Mouse (Mus musculus) heart, embryonic 10.5 days (tissue): Measurements from ENCODE around the gene Snapc1. TPM values are rescaled to one million over a fixed set of nuclear protein-coding genes. Genes with fewer than 3 reads are reported as not detected.

ENCODE experiments used
- DNase-seq: peaks from one replicate; pipeline ENCODE4 v3.0.0-alpha.2; 2017; ENCODE audit warnings: low spot score
- H3K27ac ChIP-seq: fragments of 300-500 bp; sonication (generic); 2 replicates; pipeline ENCODE4 v1.5.1; 2016; ENCODE audit warnings: mild to moderate bottlenecking
- H3K27me3 ChIP-seq: fragments of 300-500 bp; sonication (generic); 2 replicates; pipeline ENCODE4 v1.6.1; 2016; ENCODE audit warnings: mild to moderate bottlenecking; ENCODE audit not compliant: poor library complexity, insufficient read depth, severe bottlenecking
- H3K36me3 ChIP-seq: fragments of 300-500 bp; sonication (generic); 2 replicates; pipeline ENCODE4 v1.6.1; 2016; ENCODE audit warnings: mild to moderate bottlenecking, moderate library complexity
- H3K4me1 ChIP-seq: fragments of 300-500 bp; sonication (generic); 2 replicates; pipeline ENCODE4 v1.6.1; 2016; ENCODE audit warnings: mild to moderate bottlenecking
- H3K4me3 ChIP-seq: fragments of 300-500 bp; sonication (generic); 2 replicates; pipeline ENCODE4 v1.5.1; 2016; ENCODE audit warnings: mild to moderate bottlenecking, moderate library complexity
- H3K9me3 ChIP-seq: fragments of 300-500 bp; sonication (generic); 2 replicates; pipeline ENCODE4 v1.6.1; 2016; ENCODE audit warnings: mild to moderate bottlenecking, moderate library complexity
- WGBS: fragments of 180-500 bp; shearing (Covaris S2); methylation state at CpG from one replicate; pipeline ENCODE4 v1.1.7; 2016; 5-methylcytosine and 5-hydroxymethylcytosine counted together
- polyA plus RNA-seq: library from polyadenylated mRNA; unstranded; fragments of >200 nt; fragmentation: Nextera tagmentation; extraction: Ambion mirVana; gene quantifications from 2 replicates; pipeline ENCODE4 v1.2.1, GENCODE M21; 2016

The Snapc1 gene
- polyA plus RNA-seq = 20.8 and 24.1 TPM in 2 replicates

- peak; percentile 98 for DNase-seq
- H3K27me3 ChIP-seq = no peaks in the 10 kb centered on the region
- peak within 1 kb of the TSS; percentile 95 for H3K4me3 ChIP-seq
- 1% methylated on average over 60 of the region's 60 CpGs for WGBS
- H3K4me1 ChIP-seq = peaks cover 7% of the 10 kb centered on the region
- peaks cover 24% of the 10 kb centered on the region for H3K36me3 ChIP-seq
- peak within 1 kb of the TSS; percentile 92 for H3K27ac ChIP-seq
- no peaks in the 10 kb centered on the region for H3K9me3 ChIP-seq
These were observed at the start of gene Snapc1 for GRCm38 (mm10) chr12:73964291-73965281. Gene Snapc1, plus strand, starts transcription at chr12:73964481.

GRCm38 (mm10) chr12:73918479-73918878 is 45.8 kb upstream of the Snapc1 start:
- DNase-seq = no peak
- Histone ChIP-seq H3K36me3 (no peaks in the 10 kb centered on the region), H3K9me3 (no peaks in the 10 kb centered on the region)

GRCm38 (mm10) chr12:73930266-73930665 is 34.0 kb upstream of the Snapc1 start:
- Histone ChIP-seq H3K27me3 (no peaks in the 10 kb centered on the region), H3K27ac (no peak overlapping the region), H3K9me3 (no peaks in the 10 kb centered on the region), H3K36me3 (peaks cover 87% of the 10 kb centered on the region), H3K4me3 (no peak overlapping the region), H3K4me1 (no peaks in the 10 kb centered on the region)
- DNase-seq = no peak
- WGBS = 62% methylated on average over 3 of the region's 3 CpGs

More at GRCm38 (mm10) chr12:73918479-73918878, 45.8 kb upstream of the Snapc1 start:
- H3K27me3 ChIP-seq = no peaks in the 10 kb centered on the region
- 0 out of 2 replicates have a peak, but pooled peaks cover 12% of the 10 kb centered on the region for H3K4me1 ChIP-seq
- no peak overlapping the region for H3K4me3 ChIP-seq
- H3K27ac ChIP-seq = no peak overlapping the region
- WGBS = 93% methylated on average over 5 of the region's 5 CpGs

- H3K9me3 ChIP-seq = no peaks in the 10 kb centered on the region
- H3K27ac ChIP-seq = no peak overlapping the region
- peaks cover 97% of the 10 kb centered on the region for H3K36me3 ChIP-seq
- DNase-seq = no peak
- WGBS = 66% methylated on average over 5 of the region's 5 CpGs
- H3K4me1 ChIP-seq = no peaks in the 10 kb centered on the region
- H3K4me3 ChIP-seq = no peak overlapping the region
- H3K27me3 ChIP-seq = no peaks in the 10 kb centered on the region
These were observed 33.0 kb upstream of the Snapc1 start for GRCm38 (mm10) chr12:73931274-73931673.

GRCm38 (mm10) chr12:73934528-73934927 is 29.8 kb upstream of the Snapc1 start:
- Histone ChIP-seq H3K4me3 (no peak overlapping the region), H3K27me3 (no peaks in the 10 kb centered on the region), H3K36me3 (peaks cover 94% of the 10 kb centered on the region), H3K9me3 (no peaks in the 10 kb centered on the region), H3K27ac (no peak overlapping the region), H3K4me1 (no peaks in the 10 kb centered on the region)
- WGBS = 74% methylated on average over 2 of the region's 2 CpGs
- no peak for DNase-seq

- Histone ChIP-seq H3K36me3 (peaks cover 94% of the 10 kb centered on the region), H3K4me3 (no peak within 1 kb of the TSS), H3K4me1 (no peaks in the 10 kb centered on the region), H3K9me3 (no peaks in the 10 kb centered on the region), H3K27me3 (no peaks in the 10 kb centered on the region), H3K27ac (no peak within 1 kb of the TSS)
- 94% methylated on average over 1 of the region's 1 CpGs for WGBS
- DNase-seq = no peak
These were observed 26.9 kb upstream of the Snapc1 start, which contains the start of gene Gm49321 for GRCm38 (mm10) chr12:73937353-73937752. Gene Gm49321, plus strand, starts transcription at chr12:73937653.

GRCm38 (mm10) chr12:73939542-73939941 is 24.7 kb upstream of the Snapc1 start:
- WGBS = 81% methylated on average over 6 of the region's 6 CpGs
- Histone ChIP-seq H3K36me3 (peaks cover 93% of the 10 kb centered on the region), H3K9me3 (no peaks in the 10 kb centered on the region), H3K4me1 (no peaks in the 10 kb centered on the region), H3K27me3 (no peaks in the 10 kb centered on the region), H3K4me3 (no peak overlapping the region), H3K27ac (no peak overlapping the region)
- DNase-seq = no peak

- WGBS = 73% methylated on average over 4 of the region's 4 CpGs
- H3K4me1 ChIP-seq = peaks cover 13% of the 10 kb centered on the region; the same call in 1 of the 2 replicates
- peak overlapping the region; percentile 89 for H3K27ac ChIP-seq
- H3K9me3 ChIP-seq = no peaks in the 10 kb centered on the region
- peaks cover 36% of the 10 kb centered on the region for H3K36me3 ChIP-seq
- DNase-seq = no peak
- H3K27me3 ChIP-seq = no peaks in the 10 kb centered on the region
- peak overlapping the region; percentile 61 for H3K4me3 ChIP-seq
These were observed 15.9 kb upstream of the Snapc1 start for GRCm38 (mm10) chr12:73948415-73948814.

- Histone ChIP-seq H3K4me3 (peak overlapping the region; percentile 61), H3K9me3 (no peaks in the 10 kb centered on the region), H3K4me1 (peaks cover 23% of the 10 kb centered on the region), H3K36me3 (peaks cover 25% of the 10 kb centered on the region), H3K27ac (peak overlapping the region; percentile 89), H3K27me3 (no peaks in the 10 kb centered on the region)
- WGBS = 6% methylated on average over 46 of the region's 46 CpGs
- DNase-seq = peak; percentile 81
These were observed 14.8 kb upstream of the Snapc1 start for GRCm38 (mm10) chr12:73949318-73950058.

GRCm38 (mm10) chr12:73952879-73953278 is 11.4 kb upstream of the Snapc1 start:
- WGBS = 8% methylated on average over 15 of the region's 15 CpGs
- DNase-seq = peak; percentile 85
- Histone ChIP-seq H3K27me3 (no peaks in the 10 kb centered on the region), H3K27ac (peak overlapping the region; percentile 81; the same call in 1 of the 2 replicates), H3K36me3 (peaks cover 5% of the 10 kb centered on the region; the same call in 1 of the 2 replicates), H3K9me3 (no peaks in the 10 kb centered on the region), H3K4me1 (peaks cover 33% of the 10 kb centered on the region), H3K4me3 (peak overlapping the region; percentile 57)

GRCm38 (mm10) chr12:73953420-73954186 is 10.7 kb upstream of the Snapc1 start:
- H3K27me3 ChIP-seq = no peaks in the 10 kb centered on the region
- peaks cover 33% of the 10 kb centered on the region for H3K4me1 ChIP-seq
- H3K36me3 ChIP-seq = 0 out of 2 replicates have a peak, but pooled peaks cover 2% of the 10 kb centered on the region
- 29% methylated on average over 14 of the region's 14 CpGs for WGBS
- no peaks in the 10 kb centered on the region for H3K9me3 ChIP-seq
- H3K4me3 ChIP-seq = peak overlapping the region; percentile 57
- H3K27ac ChIP-seq = peak overlapping the region; percentile 81
- no peak for DNase-seq

- no peak overlapping the region for H3K4me3 ChIP-seq
- peak overlapping the region; percentile 67 for H3K27ac ChIP-seq
- H3K9me3 ChIP-seq = no peaks in the 10 kb centered on the region
- H3K27me3 ChIP-seq = no peaks in the 10 kb centered on the region
- H3K4me1 ChIP-seq = peaks cover 28% of the 10 kb centered on the region
- 57% methylated on average over 5 of the region's 5 CpGs for WGBS
- DNase-seq = no peak
- H3K36me3 ChIP-seq = 0 out of 2 replicates have a peak, but pooled peaks cover under 1% of the 10 kb centered on the region
These were observed 9.5 kb upstream of the Snapc1 start for GRCm38 (mm10) chr12:73954785-73955184.
